Mouse (Mus musculus) liver, embryonic 18 days (tissue): Measurements from ENCODE around the gene Zfp846. TPM values are rescaled to one million over a fixed set of nuclear protein-coding genes. Genes with fewer than 3 reads are reported as not detected.

Source experiments
- polyA plus RNA-seq: library from polyadenylated mRNA; depleted of rRNA; stranded (reverse); fragments of >200 nt; gene quantifications from 2 replicates; pipeline ENCODE4 v1.2.3, GENCODE M21; 2012; rRNA removed

Gene Zfp846
- polyA plus RNA-seq, result 1.7 and 1.8 TPM in 2 replicates

GRCm38 (mm10) chr9:20581175-20581634 lies at the start of gene Zfp846:
Zfp846 (plus strand) TSS chr9:20581291.

DNA sequence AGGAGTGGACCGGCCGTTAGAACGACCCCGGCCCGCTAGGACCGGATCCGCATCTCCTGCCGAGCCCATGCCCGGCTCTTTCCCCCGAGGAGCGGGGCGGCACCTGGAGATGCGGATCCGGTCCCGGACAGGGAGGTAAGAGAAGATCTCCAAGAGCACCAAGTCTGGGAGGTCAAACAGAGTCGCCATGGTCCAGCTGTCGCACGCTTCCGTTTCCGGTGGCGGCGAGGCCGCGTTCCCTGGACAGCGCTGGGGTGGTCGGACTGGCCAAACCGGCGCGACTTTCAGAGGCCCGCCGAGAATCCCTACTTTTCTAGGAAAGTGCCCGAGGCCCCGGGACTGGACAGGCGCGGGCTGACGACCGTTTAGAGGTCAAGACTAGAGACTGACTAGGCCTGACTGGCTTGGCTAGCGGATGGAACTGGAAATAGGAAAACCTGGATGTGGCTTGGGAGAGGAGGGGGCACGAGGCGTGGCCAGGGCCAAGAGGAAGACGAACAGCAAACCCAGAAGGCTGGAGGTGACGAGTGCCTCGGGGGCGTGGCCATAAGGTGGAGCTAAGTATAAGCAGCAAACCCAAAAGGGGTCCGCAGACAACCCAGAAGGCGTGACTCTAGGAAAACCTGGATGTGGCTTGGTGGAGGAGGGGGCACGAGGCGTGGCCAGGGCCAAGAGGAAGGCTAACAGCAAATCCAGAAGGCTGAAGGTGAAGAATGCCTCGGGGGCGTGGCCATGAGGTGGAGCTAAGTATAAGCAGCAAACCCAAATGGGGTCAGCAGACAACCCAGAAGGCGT lies 61.2 kb downstream of the Zfp846 start, which contains the start of gene Ubl5:
Ubl5 (plus strand) TSS at position 778 of the 795 bp plus-strand sequence.

GRCm38 (mm10) chr9:20644360-20645081 lies 63.4 kb downstream of the Zfp846 start, which contains the start of gene Fbxl12:
Fbxl12 (minus strand) TSS chr9:20644767.

GRCm38 (mm10) chr9:20651602-20652259 lies 70.6 kb downstream of the Zfp846 start, which contains the start of gene Pin1:
Pin1 (plus strand) TSS chr9:20652095.

Other genes starting within 250 kb of the Zfp846 start
- not detected in 2 replicates for gene Olfr18, start 245.2 kb upstream of the Zfp846 start, polyA plus RNA-seq
- gene Zfp560, start 196.1 kb upstream of the Zfp846 start, polyA plus RNA-seq, result 4.4 and 4.8 TPM in 2 replicates
- gene Zfp26, start 121.1 kb upstream of the Zfp846 start, polyA plus RNA-seq, result 1.7 and 1.8 TPM in 2 replicates
- gene Zfp426, start 88.5 kb upstream of the Zfp846 start, polyA plus RNA-seq, result 3.8 and 4.0 TPM in 2 replicates
- gene Zfp266, start 59.9 kb upstream of the Zfp846 start, polyA plus RNA-seq, result 4.6 and 4.7 TPM in 2 replicates
- 171 and 176 TPM in 2 replicates for gene Ubl5, start 61.6 kb downstream of the Zfp846 start, polyA plus RNA-seq
- 10.4 and 11.7 TPM in 2 replicates for gene Fbxl12, start 63.5 kb downstream of the Zfp846 start, polyA plus RNA-seq
- 8.7 and 8.8 TPM in 2 replicates for gene Pin1, start 70.8 kb downstream of the Zfp846 start, polyA plus RNA-seq
- 0.18 and 0.23 TPM in 2 replicates for gene Olfm2, start 165.1 kb downstream of the Zfp846 start, polyA plus RNA-seq
- gene Col5a3, start 233.8 kb downstream of the Zfp846 start, polyA plus RNA-seq, result 1.7 and 1.8 TPM in 2 replicates
- gene Rdh8, start 237.2 kb downstream of the Zfp846 start, polyA plus RNA-seq, result not detected in 2 replicates